Mouse (Mus musculus) liver, adult 2 months (tissue): Measurements from ENCODE around the gene Dohh. TPM values are rescaled to one million over a fixed set of nuclear protein-coding genes. Genes with fewer than 3 reads are reported as not detected.
A peak's percentile ranks its signal among the peaks of the same experiment; 100 is the strongest.

Experiments
- DNase-seq: peaks from one replicate; pipeline ENCODE4 v3.0.0-alpha.2; 2011; ENCODE audit warnings: low read depth, low spot score; ENCODE audit errors: extremely low read depth
- H3K27ac ChIP-seq: fragments of 200-500 bp; replicated peaks from 2 replicates; pipeline ENCODE4 v1.5.1; 2012; ENCODE audit warnings: low read depth, mild to moderate bottlenecking, control low read depth, inconsistent platforms, low read length; ENCODE audit not compliant: insufficient read depth
- H3K27me3 ChIP-seq: fragments of 200-500 bp; 2 replicates; pipeline ENCODE4 v1.6.1; 2012; ENCODE audit warnings: mild to moderate bottlenecking, moderate library complexity, low read length, inconsistent platforms; ENCODE audit not compliant: control insufficient read depth, insufficient read depth
- H3K36me3 ChIP-seq: fragments of 200-500 bp; 2 replicates; pipeline ENCODE4 v1.6.1; 2012; ENCODE audit warnings: low read length, inconsistent platforms; ENCODE audit not compliant: control insufficient read depth, insufficient read depth
- H3K4me1 ChIP-seq: fragments of 200-500 bp; 2 replicates; pipeline ENCODE4 v1.6.1; 2011; ENCODE audit warnings: low read length; ENCODE audit not compliant: control insufficient read depth, insufficient read depth
- H3K4me3 ChIP-seq: fragments of 200-500 bp; 2 replicates; pipeline ENCODE4 v1.5.1; 2011; ENCODE audit warnings: low read depth, mild to moderate bottlenecking, control low read depth, low read length, moderate library complexity; ENCODE audit not compliant: insufficient read depth
- H3K79me2 ChIP-seq: fragments of 200-500 bp; 2 replicates; pipeline ENCODE4 v1.6.1; 2012; ENCODE audit warnings: inconsistent platforms, mild to moderate bottlenecking, low read length, moderate library complexity; ENCODE audit not compliant: control insufficient read depth, insufficient read depth
- H3K9ac ChIP-seq: fragments of 200-500 bp; 2 replicates; pipeline ENCODE4 v1.6.1; 2012; ENCODE audit warnings: low read depth, mild to moderate bottlenecking, control low read depth, inconsistent platforms, low read length
- CTCF ChIP-seq: fragments of 200-500 bp; IDR thresholded peaks from 2 replicates; pipeline ENCODE4 v1.5.1; 2011; ENCODE audit warnings: low read depth, low read length, control low read depth
- POLR2A ChIP-seq: fragments of 200-500 bp; IDR thresholded peaks from 2 replicates; pipeline ENCODE4 v1.6.1; 2011; ENCODE audit warnings: low read length, control low read depth; ENCODE audit not compliant: insufficient read depth; ENCODE audit errors: extremely low read depth
- WGBS: fragments of 180-500 bp; shearing (Covaris S2); methylation state at CpG from one replicate; pipeline ENCODE4 v1.1.7; 2018; 5-methylcytosine and 5-hydroxymethylcytosine counted together
- polyA plus RNA-seq: library from polyadenylated mRNA; depleted of rRNA; stranded (reverse); fragments of >200 nt; gene quantifications from 2 replicates; pipeline ENCODE4 v1.2.3, GENCODE M21; 2012
- total RNA-seq: library from RNA; depleted of rRNA; stranded (reverse); fragments of >200 nt; gene quantifications from 2 replicates; pipeline ENCODE4 v1.2.3, GENCODE M21; 2014

The Dohh gene
- total and polyA plus RNA-seq, 2 experiments, result 39.7 to 49.7 TPM

- Histone ChIP-seq H3K27me3 (peaks cover 8% of the 10 kb centered on the region), H3K9ac (peak within 1 kb of the TSS; percentile 73), H3K36me3 (no peaks in the 10 kb centered on the region; the same call in 1 of the 2 replicates), H3K4me1 (peaks cover 8% of the 10 kb centered on the region; the same call in 1 of the 2 replicates), H3K4me3 (peak within 1 kb of the TSS; percentile 63), H3K79me2 (no peaks in the 10 kb centered on the region), H3K27ac (no peak within 1 kb of the TSS)
- TF ChIP-seq POLR2A (no peak), CTCF (no peak)
- 5% methylated on average over 60 of the region's 67 CpGs for whole genome bisulfite sequencing
- no peak for DNase-seq
Measured at GRCm38 (mm10) chr10:81342686-81343505, 41.3 kb upstream of the Dohh start, which contains the start of gene Gipc3. TSS of gene Gipc3 (minus strand) at chr10:81343266.

- Histone ChIP-seq H3K79me2 (no peaks in the 10 kb centered on the region), H3K36me3 (no peaks in the 10 kb centered on the region; the same call in 1 of the 2 replicates), H3K9ac (no peak overlapping the region), H3K27me3 (peaks cover 8% of the 10 kb centered on the region), H3K4me3 (no peak overlapping the region), H3K27ac (no peak overlapping the region), H3K4me1 (peaks cover 12% of the 10 kb centered on the region; the same call in 1 of the 2 replicates)
- DNase-seq, result no peak
- WGBS, result 44% methylated on average over 8 of the region's 8 CpGs
- TF ChIP-seq POLR2A, result no peak
- TF ChIP-seq CTCF, result no peak
Measured at GRCm38 (mm10) chr10:81344421-81345161, 39.6 kb upstream of the Dohh start.

- peaks cover 8% of the 10 kb centered on the region for H3K27me3 ChIP-seq
- H3K4me1 ChIP-seq, result peaks cover 15% of the 10 kb centered on the region; the same call in 1 of the 2 replicates
- H3K27ac ChIP-seq, result no peak overlapping the region
- DNase-seq, result no peak
- H3K9ac ChIP-seq, result no peak overlapping the region
- no peak for TF ChIP-seq CTCF
- no peak for TF ChIP-seq POLR2A
- H3K4me3 ChIP-seq, result no peak overlapping the region
- no peaks in the 10 kb centered on the region; the same call in 1 of the 2 replicates for H3K36me3 ChIP-seq
- 79% methylated on average over 4 of the region's 4 CpGs for WGBS
- H3K79me2 ChIP-seq, result no peaks in the 10 kb centered on the region
Measured at GRCm38 (mm10) chr10:81345162-81345534, 39.1 kb upstream of the Dohh start.

GRCm38 (mm10) chr10:81346453-81347067, 37.7 kb upstream of the Dohh start:
- peak overlapping the region; percentile 63 for H3K27ac ChIP-seq
- DNase-seq, result peak; percentile 80
- H3K27me3 ChIP-seq, result peaks cover 8% of the 10 kb centered on the region
- 26% methylated on average over 55 of the region's 55 CpGs for WGBS
- H3K36me3 ChIP-seq, result no peaks in the 10 kb centered on the region; the same call in 1 of the 2 replicates
- peak overlapping the region; percentile 47; the same call in 1 of the 2 replicates for H3K4me3 ChIP-seq
- H3K79me2 ChIP-seq, result no peaks in the 10 kb centered on the region
- H3K4me1 ChIP-seq, result peaks cover 17% of the 10 kb centered on the region; the same call in 1 of the 2 replicates
- peak; percentile 53; the same call in 1 of the 2 replicates for TF ChIP-seq POLR2A
- peak; percentile 46 for TF ChIP-seq CTCF
- peak overlapping the region; percentile 56 for H3K9ac ChIP-seq

GRCm38 (mm10) chr10:81349146-81349545, 35.1 kb upstream of the Dohh start:
- no peak for DNase-seq
- H3K36me3 ChIP-seq, result no peaks in the 10 kb centered on the region; the same call in 1 of the 2 replicates
- WGBS, result 41% methylated on average over 12 of the region's 12 CpGs
- H3K9ac ChIP-seq, result peak overlapping the region; percentile 93; the same call in 1 of the 2 replicates
- no peaks in the 10 kb centered on the region for H3K79me2 ChIP-seq
- no peaks in the 10 kb centered on the region for H3K27me3 ChIP-seq
- no peak overlapping the region for H3K4me3 ChIP-seq
- peaks cover 17% of the 10 kb centered on the region; the same call in 1 of the 2 replicates for H3K4me1 ChIP-seq
- H3K27ac ChIP-seq, result no peak overlapping the region
- TF ChIP-seq CTCF, result no peak
- TF ChIP-seq POLR2A, result no peak
